Mouse (Mus musculus) heart, postnatal 0 days (tissue): Measurements from ENCODE around the gene Psmb7.

Experiments
- CTCF ChIP-seq: IDR thresholded peaks from 2 replicates; pipeline ENCODE4 v1.5.1; 2016; ENCODE audit warnings: antibody characterized with exemption, control low read depth, low read depth
- EP300 ChIP-seq: IDR thresholded peaks from 2 replicates; pipeline ENCODE4 v1.6.1; 2016; ENCODE audit warnings: antibody characterized with exemption, low read depth

- TF ChIP-seq CTCF, result peak; percentile 35
- TF ChIP-seq EP300, result no peak
Observed at GRCm38 (mm10) chr2:38688791-38689520, 45.1 kb upstream of the Psmb7 start.
